Mouse (Mus musculus): ENCODE data around the gene Cd79a. TPM values are rescaled to one million over a fixed set of nuclear protein-coding genes. Genes with fewer than 3 reads are reported as not detected.
A peak's percentile ranks its signal among the peaks of the same experiment; 100 is the strongest.

The Cd79a gene
- polyA plus RNA-seq, 1 experiment from 2014 or later: 0.33 TPM

DNA sequence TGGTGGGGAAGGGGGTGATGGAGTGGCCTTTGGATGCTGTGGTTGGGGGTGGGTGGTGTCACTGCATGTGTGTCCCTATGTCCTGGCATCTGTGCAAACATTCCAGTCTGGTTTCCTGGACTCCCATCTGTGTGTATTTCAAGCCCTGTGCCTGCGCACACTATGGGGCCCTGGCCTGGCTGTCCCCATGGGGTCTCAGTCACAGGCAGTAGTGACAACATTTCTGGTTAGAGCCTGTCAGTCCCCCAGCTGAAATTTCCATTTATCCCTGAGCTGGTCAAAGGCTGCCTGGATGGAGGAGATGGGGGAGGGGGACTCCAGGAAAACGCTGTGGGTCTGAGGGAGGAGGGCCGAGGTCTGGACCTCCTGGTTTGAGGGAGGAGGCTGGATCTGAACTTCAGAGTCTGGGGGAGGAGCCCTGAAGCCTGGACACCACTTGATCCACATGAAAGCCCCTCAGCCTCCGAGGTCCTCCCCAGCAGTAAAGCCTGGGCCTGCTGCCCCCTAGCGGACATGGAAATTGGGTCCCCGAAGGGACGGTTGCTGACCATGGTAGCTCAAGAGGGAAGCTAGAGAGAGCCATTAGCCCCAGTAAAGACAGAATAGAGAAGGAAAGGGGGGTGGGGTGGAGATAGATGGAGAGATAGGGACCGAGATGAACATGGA, 52.9 kb downstream of the Cd79a start:
- peaks cover 85% of the 10 kb centered on the region for H3K27me3 ChIP-seq (ENCODE audit: control insufficient read depth, insufficient read depth, low read length)

More for the DNA sequence above, 52.9 kb downstream of the Cd79a start:
- peak; percentile 46; the same call in 1 of the 2 replicates for ATAC-seq (ENCODE audit: insufficient number of reproducible peaks, insufficient read depth, low FRiP score, low read depth)
- Histone ChIP-seq H3K4me3 (ENCODE audit: low read depth, low read length) (no peak overlapping the region), H3K36me3 (ENCODE audit: control insufficient read depth, insufficient read depth, low read length) (no peaks in the 10 kb centered on the region), H3K27ac (ENCODE audit: low read length) (no peak overlapping the region), H3K9ac (replicated peaks; ENCODE audit: low read depth, low read length) (no peak overlapping the region), H3K4me1 (ENCODE audit: control insufficient read depth, insufficient read depth, low read length) (peaks cover 10% of the 10 kb centered on the region; the same call in 1 of the 2 replicates), H3K4me2 (replicated peaks; ENCODE audit: low read depth, low read length) (no peak overlapping the region), H3K9me3 (ENCODE audit: control insufficient read depth, low read depth, low read length) (no peaks in the 10 kb centered on the region)
- WGBS: 1% methylated on average over 8 of the region's 8 CpGs

Other genes starting within 250 kb of the Cd79a start
- gene Tex101, start 220.7 kb upstream of the Cd79a start, polyA plus RNA-seq (2014; fragmentation: Nextera tagmentation; extraction: Ambion mirVana): not detected in 2 replicates
- not detected in 2 replicates for gene BC049730, start 188.1 kb upstream of the Cd79a start, polyA plus RNA-seq (2014; fragmentation: Nextera tagmentation; extraction: Ambion mirVana)
- gene Gm4763, start 170.5 kb upstream of the Cd79a start, polyA plus RNA-seq (2014; fragmentation: Nextera tagmentation; extraction: Ambion mirVana): not detected in 2 replicates
- 0.67 and 1.3 TPM in 2 replicates for gene Cd177, start 137.1 kb upstream of the Cd79a start, polyA plus RNA-seq (2014; fragmentation: Nextera tagmentation; extraction: Ambion mirVana)
- gene Ceacam10, start 120.2 kb upstream of the Cd79a start, polyA plus RNA-seq (2014; fragmentation: Nextera tagmentation; extraction: Ambion mirVana): not detected in 2 replicates
- 15.6 and 16.7 TPM in 2 replicates for gene Gm9844, start 35.2 kb upstream of the Cd79a start, polyA plus RNA-seq (2014; fragmentation: Nextera tagmentation; extraction: Ambion mirVana)
- gene Lypd4, start 27.4 kb upstream of the Cd79a start, polyA plus RNA-seq (2014; fragmentation: Nextera tagmentation; extraction: Ambion mirVana): not detected in 2 replicates
- gene Dmrtc2, start 27.3 kb upstream of the Cd79a start, polyA plus RNA-seq (2014; fragmentation: Nextera tagmentation; extraction: Ambion mirVana): not detected in 2 replicates
- 3,189 and 3,445 TPM in 2 replicates for gene Rps19, start 13.0 kb upstream of the Cd79a start, polyA plus RNA-seq (2014; fragmentation: Nextera tagmentation; extraction: Ambion mirVana)
- 88.8 and 89.9 TPM in 2 replicates for gene Arhgef1, start 5.5 kb downstream of the Cd79a start, polyA plus RNA-seq (2014; fragmentation: Nextera tagmentation; extraction: Ambion mirVana)
- not detected in 2 replicates for gene Gm4881, start 47.1 kb downstream of the Cd79a start, polyA plus RNA-seq (2014; fragmentation: Nextera tagmentation; extraction: Ambion mirVana)
- gene Rabac1, start 75.4 kb downstream of the Cd79a start, polyA plus RNA-seq (2014; fragmentation: Nextera tagmentation; extraction: Ambion mirVana): 191 and 198 TPM in 2 replicates
- gene Atp1a3, start 108.6 kb downstream of the Cd79a start, polyA plus RNA-seq (2014; fragmentation: Nextera tagmentation; extraction: Ambion mirVana): 2.8 and 3.2 TPM in 2 replicates
- 12.3 and 13.0 TPM in 2 replicates for gene Grik5, start 175.0 kb downstream of the Cd79a start, polyA plus RNA-seq (2014; fragmentation: Nextera tagmentation; extraction: Ambion mirVana)
- 25.9 and 27.9 TPM in 2 replicates for gene Zfp574, start 175.2 kb downstream of the Cd79a start, polyA plus RNA-seq (2014; fragmentation: Nextera tagmentation; extraction: Ambion mirVana)